Mouse (Mus musculus): ENCODE data around the gene Chic1.

DNA sequence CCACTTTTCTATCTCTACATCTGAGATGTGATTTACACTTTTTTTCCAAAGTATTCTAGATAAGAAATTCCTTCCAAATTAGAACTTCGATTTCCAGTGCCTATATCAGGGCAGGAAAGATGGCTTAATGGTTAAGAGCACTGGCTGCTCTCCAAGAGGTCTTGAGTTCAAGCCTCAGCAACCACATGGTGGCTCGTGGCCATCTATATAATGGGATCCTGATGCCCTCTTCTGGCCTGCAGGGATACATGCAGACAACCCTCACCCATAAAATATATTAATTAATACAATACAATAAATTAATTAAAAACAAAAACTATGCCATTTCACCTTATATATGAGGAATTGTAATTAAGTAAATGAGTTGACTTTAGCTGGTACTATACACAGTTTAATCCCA lies 14.9 kb downstream of the Chic1 start:
- no peak for TF ChIP-seq POLR2A (IDR thresholded peaks at IDR 0.05; ENCODE audit: control insufficient read depth, low read depth, low read length)
- TF ChIP-seq CTCF (IDR thresholded peaks at IDR 0.05; ENCODE audit: control insufficient read depth, insufficient read depth, insufficient replicate concordance, low read depth, low read length) = no peak

Measured in testis, adult 2 months (tissue).